Mouse (Mus musculus) liver, postnatal 0 days (tissue): ENCODE results near the gene Ago3. TPM values are rescaled to one million over a fixed set of nuclear protein-coding genes. Genes with fewer than 3 reads are reported as not detected.
A peak's percentile ranks its signal among the peaks of the same experiment; 100 is the strongest.

ENCODE experiments used
- ATAC-seq: fragments of 200-750 bp; cut with Nextera tagmentation; 2 replicates; pipeline ENCODE4 v1.8.0; 2017; ENCODE audit warnings: mild to moderate bottlenecking, moderate library complexity
- DNase-seq: peaks from one replicate; pipeline ENCODE4 v3.0.0-alpha.2; 2016
- H3K27ac ChIP-seq: fragments of 300-500 bp; sonication (generic); 2 replicates; pipeline ENCODE4 v1.5.1; 2014; ENCODE audit warnings: antibody characterized with exemption, moderate library complexity, mild to moderate bottlenecking, low read depth
- H3K27me3 ChIP-seq: fragments of 300-500 bp; sonication (generic); 2 replicates; pipeline ENCODE4 v1.6.1; 2014; ENCODE audit warnings: low read length, control low read depth, mixed read lengths; ENCODE audit not compliant: insufficient read depth
- H3K36me3 ChIP-seq: fragments of 300-500 bp; sonication (generic); replicated peaks from 2 replicates; pipeline ENCODE4 v1.6.1; 2014; ENCODE audit warnings: mild to moderate bottlenecking, control low read depth, low read length, moderate library complexity, mixed read lengths; ENCODE audit not compliant: insufficient read depth
- H3K4me1 ChIP-seq: fragments of 300-500 bp; sonication (generic); 2 replicates; pipeline ENCODE4 v1.6.1; 2014; ENCODE audit warnings: antibody characterized with exemption, mild to moderate bottlenecking, control low read depth; ENCODE audit not compliant: insufficient read depth
- H3K4me2 ChIP-seq: fragments of 300-500 bp; sonication (generic); 2 replicates; pipeline ENCODE4 v1.6.1; 2014; ENCODE audit warnings: low read depth, mild to moderate bottlenecking, low read length, moderate library complexity, mixed read lengths
- H3K4me3 ChIP-seq: fragments of 300-500 bp; sonication (generic); 2 replicates; pipeline ENCODE4 v1.5.1; 2014; ENCODE audit warnings: low read depth, low read length
- H3K9ac ChIP-seq: fragments of 300-500 bp; sonication (generic); replicated peaks from 2 replicates; pipeline ENCODE4 v1.6.1; 2014; ENCODE audit warnings: mild to moderate bottlenecking, moderate library complexity
- H3K9me3 ChIP-seq: fragments of 300-500 bp; sonication (generic); 2 replicates; pipeline ENCODE4 v1.6.1; 2016; ENCODE audit warnings: mild to moderate bottlenecking, control low read depth, low read length, mixed read lengths
- CTCF ChIP-seq: sonication (generic); IDR thresholded peaks from 2 replicates; pipeline ENCODE4 v1.5.1; 2016; ENCODE audit warnings: antibody characterized with exemption, low read depth
- EP300 ChIP-seq: IDR thresholded peaks from 2 replicates; pipeline ENCODE4 v1.6.1; 2016; ENCODE audit warnings: antibody characterized with exemption, low read depth, mild to moderate bottlenecking
- WGBS: fragments of 180-500 bp; shearing (Covaris S2); extraction: QIAGEN DNeasy Blood & Tissue Kit; methylation state at CpG from one replicate; pipeline ENCODE4 v1.1.7; 2014; ENCODE audit not compliant: insufficient replicate concordance; 5-methylcytosine and 5-hydroxymethylcytosine counted together
- polyA plus RNA-seq: library from polyadenylated mRNA; unstranded; fragments of >200 nt; fragmentation: Nextera tagmentation; extraction: Ambion mirVana; gene quantifications from 2 replicates; pipeline ENCODE4 v1.2.1, GENCODE M21; 2015

Ago3 gene
- polyA plus RNA-seq, 1 experiment from 2014 or later: 5.2 TPM

DNA sequence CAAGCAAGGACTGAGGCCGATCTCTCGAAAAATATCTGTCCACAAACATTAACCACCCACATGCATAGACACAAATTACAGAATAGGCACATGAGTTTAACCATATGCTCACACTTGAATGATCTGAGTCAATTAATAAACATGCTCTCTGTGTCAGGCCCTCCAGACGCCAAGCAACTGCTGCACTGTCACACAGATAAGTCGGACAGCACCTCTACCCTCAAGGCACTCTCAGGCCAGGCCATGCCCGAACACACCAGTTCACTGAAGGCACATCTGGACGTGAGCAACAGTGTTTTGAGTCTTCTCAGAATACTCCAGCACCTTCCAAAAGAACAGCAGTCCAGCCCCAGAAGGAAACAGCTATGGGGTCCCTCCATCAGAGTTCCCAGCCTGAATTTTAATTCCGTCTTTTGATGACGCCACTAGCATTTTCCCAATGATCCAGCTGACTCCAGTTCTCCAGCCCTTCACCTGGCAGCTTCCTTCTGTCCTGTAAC is 36.9 kb upstream of the Ago3 start:
- Histone ChIP-seq H3K27me3 (no peaks in the 10 kb centered on the region), H3K36me3 (no peaks in the 10 kb centered on the region), H3K4me3 (no peak overlapping the region), H3K4me1 (peaks cover 21% of the 10 kb centered on the region), H3K4me2 (0 out of 2 replicates have a peak overlapping the region, but pooled peaks have one; percentile 2), H3K9ac (no peak overlapping the region), H3K27ac (no peak overlapping the region), H3K9me3 (no peaks in the 10 kb centered on the region)
- ATAC-seq (no peak), DNase-seq (no peak)
- TF ChIP-seq EP300: no peak
- no peak for TF ChIP-seq CTCF
- WGBS: 49% methylated on average over 8 of the region's 8 CpGs

- 0 out of 2 replicates have a peak overlapping the region, but pooled peaks have one; percentile 2 for H3K4me2 ChIP-seq
- no peak overlapping the region for H3K4me3 ChIP-seq
- TF ChIP-seq EP300 (no peak), CTCF (no peak)
- no peak overlapping the region for H3K27ac ChIP-seq
- peaks cover 21% of the 10 kb centered on the region for H3K4me1 ChIP-seq
- no peak for ATAC-seq
- DNase-seq: peak; percentile 27
- WGBS: 20% methylated on average over 8 of the region's 8 CpGs
- no peaks in the 10 kb centered on the region for H3K27me3 ChIP-seq
- no peaks in the 10 kb centered on the region for H3K36me3 ChIP-seq
- H3K9me3 ChIP-seq: no peaks in the 10 kb centered on the region
- H3K9ac ChIP-seq: no peak overlapping the region
Observed at GRCm38 (mm10) chr4:126465843-126466242, 36.5 kb upstream of the Ago3 start.

DNA sequence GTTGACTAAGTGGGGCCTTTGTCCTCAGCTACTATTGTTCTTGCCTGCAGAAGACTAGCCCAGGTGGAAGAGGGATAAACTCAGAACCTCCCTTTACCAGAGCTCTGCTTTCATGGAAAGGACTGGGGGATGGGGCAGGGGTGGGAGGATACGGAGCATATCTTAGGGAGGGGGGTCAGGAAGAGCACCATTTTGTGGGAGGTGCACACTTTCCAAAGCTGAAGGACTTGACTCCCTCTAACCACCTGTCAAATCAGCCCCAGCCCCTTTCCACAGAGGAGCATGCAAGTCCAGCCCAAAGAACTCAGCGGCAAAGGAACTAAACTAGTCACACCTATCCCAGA is 35.5 kb upstream of the Ago3 start:
- Histone ChIP-seq H3K4me1 (peaks cover 21% of the 10 kb centered on the region), H3K9ac (no peak overlapping the region), H3K9me3 (no peaks in the 10 kb centered on the region), H3K27me3 (no peaks in the 10 kb centered on the region), H3K4me2 (no peak overlapping the region), H3K4me3 (no peak overlapping the region), H3K36me3 (0 out of 2 replicates have a peak, but pooled peaks cover 2% of the 10 kb centered on the region), H3K27ac (no peak overlapping the region)
- WGBS: 34% methylated on average over 2 of the region's 2 CpGs
- TF ChIP-seq CTCF (no peak), EP300 (no peak)
- DNase-seq (no peak), ATAC-seq (no peak)

- no peak overlapping the region for H3K4me2 ChIP-seq
- H3K9me3 ChIP-seq: no peaks in the 10 kb centered on the region
- whole genome bisulfite sequencing: 33% methylated on average over 4 of the region's 4 CpGs
- TF ChIP-seq CTCF (no peak), EP300 (no peak)
- ATAC-seq: no peak
- H3K27me3 ChIP-seq: no peaks in the 10 kb centered on the region
- H3K27ac ChIP-seq: no peak overlapping the region
- H3K36me3 ChIP-seq: 0 out of 2 replicates have a peak, but pooled peaks cover 6% of the 10 kb centered on the region
- no peak overlapping the region for H3K9ac ChIP-seq
- H3K4me3 ChIP-seq: no peak overlapping the region
- peaks cover 21% of the 10 kb centered on the region for H3K4me1 ChIP-seq
- DNase-seq: no peak
Observed at GRCm38 (mm10) chr4:126464189-126464891, 35.0 kb upstream of the Ago3 start.

GRCm38 (mm10) chr4:126455441-126455840 is 26.1 kb upstream of the Ago3 start:
- 84% methylated on average over 7 of the region's 7 CpGs for WGBS
- peaks cover 43% of the 10 kb centered on the region for H3K36me3 ChIP-seq

GRCm38 (mm10) chr4:126454547-126455254 is 25.3 kb upstream of the Ago3 start:
- Histone ChIP-seq H3K36me3 (peaks cover 40% of the 10 kb centered on the region), H3K27ac (no peak overlapping the region), H3K4me1 (no peaks in the 10 kb centered on the region), H3K4me3 (no peak overlapping the region), H3K9me3 (no peaks in the 10 kb centered on the region), H3K27me3 (no peaks in the 10 kb centered on the region), H3K4me2 (no peak overlapping the region), H3K9ac (no peak overlapping the region)
- TF ChIP-seq CTCF (no peak), EP300 (no peak)
- ATAC-seq: no peak
- no peak for DNase-seq
- WGBS: 84% methylated on average over 5 of the region's 5 CpGs

More at GRCm38 (mm10) chr4:126455441-126455840, 26.1 kb upstream of the Ago3 start:
- no peak for DNase-seq
- H3K27me3 ChIP-seq: no peaks in the 10 kb centered on the region
- no peak overlapping the region for H3K27ac ChIP-seq
- H3K9ac ChIP-seq: no peak overlapping the region
- H3K9me3 ChIP-seq: no peaks in the 10 kb centered on the region
- no peak for ATAC-seq
- TF ChIP-seq CTCF: no peak
- TF ChIP-seq EP300: no peak
- no peaks in the 10 kb centered on the region for H3K4me1 ChIP-seq
- no peak overlapping the region for H3K4me3 ChIP-seq
- H3K4me2 ChIP-seq: no peak overlapping the region
